Mouse (Mus musculus) heart, postnatal 14 days (tissue): ENCODE measurements around the gene E330009J07Rik. TPM values are rescaled to one million over a fixed set of nuclear protein-coding genes. Genes with fewer than 3 reads are reported as not detected.

Experiments
- DNase-seq, 2 experiments: peaks; one replicate each; pipeline ENCODE4 v3.0.0; 2021 to 2022
- intact Hi-C: fragments of 180-260 bp; cut with DNase I; formaldehyde crosslinking; loops from one replicate; pipeline ENCODE4 v1.15.1; 2025
- total RNA-seq, 2 experiments: library from RNA; stranded (reverse); gene quantifications; 2 replicates each; pipeline ENCODE4 v1.2.3; 2021

Gene E330009J07Rik
- total RNA-seq, 2 experiments from 2014 or later = 3.3 to 3.4 TPM

GRCm38 (mm10) chr6:40353360-40353759 lies 82.6 kb downstream of the E330009J07Rik start:
- no peak for DNase-seq
- intact Hi-C loops = no loop called here

Other genes with a start within 250 kb of the E330009J07Rik start
- 10 to 100 TPM; 18.4 TPM for gene Agk, start 111.0 kb downstream of the E330009J07Rik start, total RNA-seq
- not detected for gene Wee2, start 3.0 kb upstream of the E330009J07Rik start, total RNA-seq
- gene Ssbp1, start 35.2 kb upstream of the E330009J07Rik start, total RNA-seq = 10 to 100 TPM; 31.8 to 36.3 TPM
- not detected for gene Tas2r137, start 55.1 kb upstream of the E330009J07Rik start, total RNA-seq
- gene Tas2r108, start 57.4 kb upstream of the E330009J07Rik start, total RNA-seq = not detected
- not detected for gene Prss37, start 83.4 kb upstream of the E330009J07Rik start, total RNA-seq
- gene Olfr461, start 118.9 kb upstream of the E330009J07Rik start, total RNA-seq = not detected
- gene Olfr460, start 133.4 kb upstream of the E330009J07Rik start, total RNA-seq = not detected
- 1 to 10 TPM in 1 of 2 experiments, under 1 TPM in 1; 0.91 to 1.1 TPM for gene Clec5a, start 149.7 kb upstream of the E330009J07Rik start, total RNA-seq
- not detected for gene Tas2r138, start 177.2 kb upstream of the E330009J07Rik start, total RNA-seq
- gene Mgam, start 192.7 kb upstream of the E330009J07Rik start, total RNA-seq = under 1 TPM; 0.38 to 0.68 TPM